In the genomic region with DNA sequence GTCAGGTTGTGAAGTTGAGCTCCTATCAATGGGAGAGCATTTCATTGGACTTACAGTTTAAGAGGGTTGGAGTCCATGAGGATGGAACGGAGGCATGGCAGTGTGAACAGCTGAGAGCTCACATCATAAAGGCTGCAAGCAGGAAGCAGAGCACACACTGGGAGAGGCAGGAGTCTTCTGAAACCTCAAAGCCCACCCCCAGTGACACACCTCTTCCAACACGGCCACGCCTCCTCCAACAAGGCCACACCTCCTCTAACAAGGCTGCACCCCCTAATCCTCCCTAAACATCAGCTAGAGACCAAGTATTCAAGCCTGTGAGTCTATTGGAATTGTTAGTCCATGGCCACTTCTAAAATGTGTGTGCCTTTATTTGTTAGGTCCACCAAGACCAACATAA, we compare ENCODE assay signal across 13 mouse cellular contexts. TPM values are rescaled to one million over a fixed set of nuclear protein-coding genes. Genes with fewer than 3 reads are reported as not detected.
A peak's percentile ranks its signal among the peaks of the same experiment; 100 is the strongest.
DNase-seq lines count a peak whose midpoint lies in the region; ATAC-seq and TF ChIP-seq lines count a peak whose summit lies in the region.
"Had no signal": no experiment of that assay in that cellular context is flagged by ENCODE, and none has a peak within 500 bp of the region (broad histone marks: within the 10 kb centered on the region; RNA-seq: fewer than 3 reads in every experiment).

No protein-coding gene starts in this region.

- peak overlapping the region; percentile 24 for H3K4me3 ChIP-seq in megakaryocyte, embryonic 14.5 days (replicated peaks)
- peak overlapping the region; percentile 16 to 35; a peak in 2 of 4 replicates for H3K4me3 ChIP-seq in ES-E14 (ENCODE audit: insufficient read depth in 1 of 2, low read depth in 1 of 2, low read length in 2 of 2, poor library complexity in 1 of 2, severe bottlenecking in 1 of 2)
- H3K4me3 ChIP-seq: heart, embryonic 13.5 days; lung, embryonic 15.5 days had no signal

- no peak for ATAC-seq in megakaryocyte, adult 5-6 weeks (ENCODE audit: poor library complexity, severe bottlenecking)
- ATAC-seq in granulocyte monocyte progenitor cell, adult 5-6 weeks (replicated peaks; ENCODE audit: poor library complexity, severe bottlenecking) = peak; percentile 29; the same call in 1 of the 2 replicates
- ATAC-seq: forebrain, postnatal 0 days had no signal

- in situ Hi-C loops in ES-E14 (cut with MboI; ENCODE audit: low sequenced_read_pairs in 2 of 2, unreplicated experiment in 2 of 2) = no loop called here

- H3K36me3 ChIP-seq in megakaryocyte, embryonic 14.5 days (replicated peaks; ENCODE audit: low read length) = peaks cover 22% of the 10 kb centered on the region
- no peaks in the 10 kb centered on the region for H3K36me3 ChIP-seq in ES-E14 (ENCODE audit: control insufficient read depth, insufficient read depth, low read length, poor library complexity, severe bottlenecking)
- H3K36me3 ChIP-seq: lung, embryonic 15.5 days had no signal

- no peaks in the 10 kb centered on the region for H3K9me3 ChIP-seq in megakaryocyte, embryonic 14.5 days
- H3K9me3 ChIP-seq in ES-E14 (ENCODE audit: control insufficient read depth, insufficient read depth, low read depth, low read length) = no peaks in the 10 kb centered on the region
- H3K9me3 ChIP-seq: heart, embryonic 13.5 days; lung, embryonic 15.5 days had no signal

- peaks cover 83% of the 10 kb centered on the region for H3K4me1 ChIP-seq in megakaryocyte, embryonic 14.5 days
- H3K4me1 ChIP-seq in ES-E14 (ENCODE audit: control insufficient read depth in 2 of 2, insufficient read depth in 2 of 2, low read length in 2 of 2, poor library complexity in 1 of 2) = no peaks in the 10 kb centered on the region; a peak in 2 of 4 replicates

- DNase-seq in ES-E14 (ENCODE audit: low read depth, low spot score) = peak; percentile 47
- DNase-seq in thymus, postnatal 4 days = peak; percentile 53
- DNase-seq in cerebellum, adult 11-12 months = no peak
- DNase-seq in frontal cortex, postnatal 10 days (ENCODE audit: low spot score in 2 of 2) = no peak
- DNase-seq: adrenal gland, postnatal 14 days; cerebellum, postnatal 14 days; forebrain, postnatal 0 days; gastrocnemius, postnatal 14 days had no signal

- no peak overlapping the region for H3K9ac ChIP-seq in ES-E14 (ENCODE audit: insufficient read depth, low read depth, low read length, poor library complexity, severe bottlenecking)
- H3K9ac ChIP-seq: forebrain, postnatal 0 days; heart, embryonic 13.5 days; lung, embryonic 15.5 days had no signal

- no peaks in the 10 kb centered on the region for H3K27me3 ChIP-seq in megakaryocyte, embryonic 14.5 days (replicated peaks)
- H3K27me3 ChIP-seq: heart, embryonic 13.5 days; lung, embryonic 15.5 days had no signal

- H3K27ac ChIP-seq in ES-E14 (ENCODE audit: insufficient read depth, low read depth, low read length, poor library complexity, severe bottlenecking) = no peak overlapping the region
- H3K27ac ChIP-seq: heart, embryonic 13.5 days; lung, embryonic 15.5 days had no signal

TF ChIP-seq in ES-E14, 5 proteins besides CTCF, POLR2A, EP300 and RAD21:
- no peak for TF ChIP-seq CHD2 (IDR thresholded peaks at IDR 0.05; ENCODE audit: low read depth, low read length)
- TF ChIP-seq ZNF384 (IDR thresholded peaks at IDR 0.05; ENCODE audit: low read depth, low read length) = no peak
- no peak for TF ChIP-seq ZC3H11A (IDR thresholded peaks at IDR 0.05; ENCODE audit: borderline replicate concordance, low read depth, low read length)
- TF ChIP-seq HCFC1 (IDR thresholded peaks at IDR 0.05; ENCODE audit: borderline replicate concordance, insufficient read depth, low read length) = no peak
- TF ChIP-seq MAFK (IDR thresholded peaks at IDR 0.05; ENCODE audit: insufficient read depth, low read depth, low read length) = no peak

RNA-seq across cellular contexts. Expression of a gene that starts 6.6 kb away (rescaled TPM):
- 8.5 and 15.6 TPM in 2 replicates for polyA plus RNA-seq in megakaryocyte, embryonic 14.5 days (2012; ENCODE audit: insufficient read depth, low replicate concordance)
- total RNA-seq in megakaryocyte, adult 5-6 weeks (2015) = 60.1 and 74.2 TPM in 2 replicates
- 42.9 and 51.0 TPM in 2 replicates for total RNA-seq in megakaryocyte, adult 5-6 weeks (2017)
- 22.0 and 26.6 TPM in 2 replicates for total RNA-seq in ES-E14 (2012; rRNA removed)
- 34.6 and 48.4 TPM in 2 replicates for total RNA-seq in granulocyte monocyte progenitor cell, adult 5-6 weeks (2014; fragmentation: Nextera tagmentation)
- 39.3 and 41.8 TPM in 2 replicates for total RNA-seq in granulocyte monocyte progenitor cell, adult 5-6 weeks (2017)

RNA-seq across cellular contexts. Expression of a gene that starts 21.9 kb away (rescaled TPM):
- polyA plus RNA-seq in megakaryocyte, embryonic 14.5 days (2012; ENCODE audit: insufficient read depth, low replicate concordance) = 12.8 and 15.6 TPM in 2 replicates
- 17.3 and 20.8 TPM in 2 replicates for total RNA-seq in megakaryocyte, adult 5-6 weeks (2015)
- 14.4 and 14.8 TPM in 2 replicates for total RNA-seq in megakaryocyte, adult 5-6 weeks (2017)
- 11.4 and 12.7 TPM in 2 replicates for total RNA-seq in ES-E14 (2012; rRNA removed)
- 26.2 and 26.6 TPM in 2 replicates for total RNA-seq in granulocyte monocyte progenitor cell, adult 5-6 weeks (2014; fragmentation: Nextera tagmentation)
- total RNA-seq in granulocyte monocyte progenitor cell, adult 5-6 weeks (2017) = 11.3 and 11.8 TPM in 2 replicates

RNA-seq across cellular contexts. Expression of a gene that starts 48.9 kb away (rescaled TPM):
- 7.7 and 14.6 TPM in 2 replicates for polyA plus RNA-seq in megakaryocyte, embryonic 14.5 days (2012; ENCODE audit: insufficient read depth, low replicate concordance)
- total RNA-seq in megakaryocyte, adult 5-6 weeks (2015) = 13.6 and 14.0 TPM in 2 replicates
- total RNA-seq in megakaryocyte, adult 5-6 weeks (2017) = 8.4 and 13.5 TPM in 2 replicates
- 7.9 and 8.7 TPM in 2 replicates for total RNA-seq in ES-E14 (2012; rRNA removed)
- 5.7 and 5.9 TPM in 2 replicates for total RNA-seq in granulocyte monocyte progenitor cell, adult 5-6 weeks (2014; fragmentation: Nextera tagmentation)
- 1.0 and 1.5 TPM in 2 replicates for total RNA-seq in granulocyte monocyte progenitor cell, adult 5-6 weeks (2017)

Comparison
In these comparisons a context has a peak if more than half of its experiments do, and no peak if none do; other contexts are left out.
1. DNase-seq: peak in ES-E14 (single experiment) and thymus, postnatal 4 days (single experiment); none in cerebellum, adult 11-12 months (single experiment) and frontal cortex, postnatal 10 days (0 of 2).